Mouse (Mus musculus): Measurements from ENCODE around the gene Ercc5. TPM values are rescaled to one million over a fixed set of nuclear protein-coding genes. Genes with fewer than 3 reads are reported as not detected.

Gene Ercc5
- 18.9 and 19.2 TPM in 2 replicates for polyA plus RNA-seq (2015; fragmentation: Nextera tagmentation; extraction: Ambion mirVana)

GRCm38 (mm10) chr1:44147563-44148381 is at the start of gene Ercc5:
Gene Ercc5 (plus strand): TSS chr1:44147744.
- H3K36me3 ChIP-seq (ENCODE audit: control insufficient read depth, insufficient read depth, low read length), result peaks cover 9% of the 10 kb centered on the region; the same call in 1 of the 2 replicates
- peak within 1 kb of the TSS; percentile 63 for H3K4me3 ChIP-seq (replicated peaks; ENCODE audit: low read length)
- WGBS, result under 1% methylated on average over 66 of the region's 66 CpGs
- peak within 1 kb of the TSS; percentile 56 for H3K4me2 ChIP-seq (ENCODE audit: low read depth, low read length)
- peak within 1 kb of the TSS; percentile 76 for H3K9ac ChIP-seq (ENCODE audit: low read length)
- H3K4me1 ChIP-seq (ENCODE audit: control insufficient read depth, insufficient read depth, low read length), result peaks cover 6% of the 10 kb centered on the region; the same call in 1 of the 2 replicates
- no peaks in the 10 kb centered on the region for H3K27me3 ChIP-seq (ENCODE audit: control insufficient read depth, insufficient read depth, low read length)
- ATAC-seq (ENCODE audit: insufficient read depth, low FRiP score), result peak; percentile 96
- peak within 1 kb of the TSS; percentile 85 for H3K27ac ChIP-seq (ENCODE audit: low read length)
- no peaks in the 10 kb centered on the region for H3K9me3 ChIP-seq (replicated peaks; ENCODE audit: control insufficient read depth, low read length)

DNA sequence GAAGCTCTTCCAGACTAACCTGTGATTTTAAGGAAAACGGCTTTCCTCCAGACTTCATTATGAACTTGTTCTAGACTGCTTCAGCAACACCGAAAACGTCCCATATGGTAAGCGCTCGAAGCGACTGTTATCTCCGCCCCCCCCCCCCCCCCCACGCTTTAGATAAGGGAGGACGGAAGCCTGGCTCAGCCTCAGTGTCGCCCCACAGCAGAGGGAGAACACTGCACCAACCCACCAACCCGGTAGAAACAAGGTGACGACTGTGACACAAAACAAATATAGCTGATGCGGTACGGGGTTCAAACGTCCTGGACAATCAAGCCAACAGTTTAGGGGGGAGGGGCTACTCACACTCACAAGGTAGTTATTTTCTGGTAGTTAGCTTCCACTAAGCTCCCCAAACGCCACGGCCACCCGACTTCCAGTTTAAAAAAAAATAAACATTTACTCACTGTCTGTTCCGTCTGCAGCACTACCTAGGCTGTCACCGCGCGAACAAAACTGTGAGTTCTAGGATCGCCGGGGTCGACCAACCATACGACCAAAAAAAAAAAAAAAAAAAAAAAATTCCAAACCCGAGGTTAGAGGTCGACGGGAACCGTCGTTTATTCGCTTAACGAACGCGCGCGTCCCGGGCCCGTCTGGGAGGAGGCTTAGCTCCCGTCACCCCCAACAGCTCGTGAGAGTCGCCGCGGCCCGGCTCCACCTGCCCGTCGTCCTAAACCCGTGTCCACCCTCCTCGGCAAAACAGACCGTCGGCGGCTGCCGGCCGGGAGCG is 45.9 kb upstream of the Ercc5 start:
- Histone ChIP-seq H3K9ac (ENCODE audit: low read length) (peak overlapping the region; percentile 87), H3K4me3 (replicated peaks; ENCODE audit: low read length) (peak overlapping the region; percentile 90), H3K4me2 (ENCODE audit: low read depth, low read length) (peak overlapping the region; percentile 65), H3K9me3 (replicated peaks; ENCODE audit: control insufficient read depth, low read length) (no peaks in the 10 kb centered on the region), H3K4me1 (ENCODE audit: control insufficient read depth, insufficient read depth, low read length) (peaks cover 6% of the 10 kb centered on the region), H3K36me3 (ENCODE audit: control insufficient read depth, insufficient read depth, low read length) (0 out of 2 replicates have a peak, but pooled peaks cover 3% of the 10 kb centered on the region), H3K27me3 (ENCODE audit: control insufficient read depth, insufficient read depth, low read length) (no peaks in the 10 kb centered on the region), H3K27ac (ENCODE audit: low read length) (peak overlapping the region; percentile 93)
- under 1% methylated on average over 55 of the region's 55 CpGs for WGBS
- ATAC-seq (ENCODE audit: insufficient read depth, low FRiP score), result peak; percentile 78

- H3K36me3 ChIP-seq (ENCODE audit: control insufficient read depth, insufficient read depth, low read length), result 0 out of 2 replicates have a peak, but pooled peaks cover 3% of the 10 kb centered on the region
- H3K4me2 ChIP-seq (ENCODE audit: low read depth, low read length), result peak within 1 kb of the TSS; percentile 65
- peak within 1 kb of the TSS; percentile 90 for H3K4me3 ChIP-seq (replicated peaks; ENCODE audit: low read length)
- H3K27ac ChIP-seq (ENCODE audit: low read length), result peak within 1 kb of the TSS; percentile 93
- no peaks in the 10 kb centered on the region for H3K9me3 ChIP-seq (replicated peaks; ENCODE audit: control insufficient read depth, low read length)
- peaks cover 6% of the 10 kb centered on the region for H3K4me1 ChIP-seq (ENCODE audit: control insufficient read depth, insufficient read depth, low read length)
- no peaks in the 10 kb centered on the region for H3K27me3 ChIP-seq (ENCODE audit: control insufficient read depth, insufficient read depth, low read length)
- peak within 1 kb of the TSS; percentile 87 for H3K9ac ChIP-seq (ENCODE audit: low read length)
- WGBS, result under 1% methylated on average over 55 of the region's 55 CpGs
- peak; percentile 98 for ATAC-seq (ENCODE audit: insufficient read depth, low FRiP score)
These were observed 45.3 kb upstream of the Ercc5 start, which contains the start of gene Tex30 for GRCm38 (mm10) chr1:44102259-44102717. Gene Tex30 (minus strand): TSS chr1:44102441.

DNA sequence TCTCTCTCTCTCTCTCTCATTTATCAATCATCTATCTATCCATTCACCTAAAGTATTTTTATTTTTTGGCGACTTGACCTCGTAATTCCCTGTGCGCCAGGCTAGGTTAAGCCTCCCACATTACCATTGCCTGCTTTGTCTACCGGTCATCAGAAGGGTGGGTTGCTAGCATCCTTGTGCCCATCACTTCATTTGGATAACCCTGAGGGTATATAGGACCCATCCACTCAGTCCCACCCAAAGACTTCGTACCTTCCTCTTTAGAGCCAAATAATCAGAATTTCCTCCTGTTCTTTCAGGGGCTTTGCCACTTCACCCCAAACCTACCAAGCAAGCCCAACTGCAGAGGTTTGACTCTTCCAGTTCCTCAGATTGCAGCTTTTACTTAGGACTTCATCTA is 44.6 kb upstream of the Ercc5 start:
- 9% methylated on average over 5 of the region's 5 CpGs for WGBS
- Histone ChIP-seq H3K36me3 (ENCODE audit: control insufficient read depth, insufficient read depth, low read length) (no peaks in the 10 kb centered on the region), H3K4me2 (ENCODE audit: low read depth, low read length) (peak overlapping the region; percentile 58), H3K9me3 (replicated peaks; ENCODE audit: control insufficient read depth, low read length) (no peaks in the 10 kb centered on the region), H3K9ac (ENCODE audit: low read length) (peak overlapping the region; percentile 60), H3K4me3 (replicated peaks; ENCODE audit: low read length) (peak overlapping the region; percentile 90), H3K27ac (ENCODE audit: low read length) (no peak overlapping the region), H3K4me1 (ENCODE audit: control insufficient read depth, insufficient read depth, low read length) (peaks cover 6% of the 10 kb centered on the region), H3K27me3 (ENCODE audit: control insufficient read depth, insufficient read depth, low read length) (no peaks in the 10 kb centered on the region)
- no peak for ATAC-seq (ENCODE audit: insufficient read depth, low FRiP score)

DNA sequence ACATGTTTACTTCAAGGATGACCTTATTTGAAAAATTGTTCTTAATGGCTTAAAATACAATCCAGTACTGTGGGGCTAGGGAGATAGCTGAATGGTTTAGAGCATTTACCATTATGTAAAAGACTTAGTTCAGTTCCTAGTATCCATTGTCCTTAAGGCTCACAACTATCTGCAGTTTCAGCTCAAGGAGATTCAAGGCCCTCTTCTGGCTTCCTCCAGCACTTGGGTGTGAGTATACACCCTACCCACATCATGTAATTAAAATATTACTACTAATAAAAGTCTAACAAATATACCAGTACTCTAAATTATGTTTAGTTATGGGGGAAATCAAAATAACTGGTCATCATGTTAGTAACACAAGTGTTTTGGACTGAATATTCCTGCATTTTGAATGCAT is 30.0 kb upstream of the Ercc5 start:
- Histone ChIP-seq H3K9me3 (replicated peaks; ENCODE audit: control insufficient read depth, low read length) (no peaks in the 10 kb centered on the region), H3K27me3 (ENCODE audit: control insufficient read depth, insufficient read depth, low read length) (no peaks in the 10 kb centered on the region), H3K4me3 (replicated peaks; ENCODE audit: low read length) (no peak overlapping the region; the same call in 1 of the 2 replicates), H3K9ac (ENCODE audit: low read length) (no peak overlapping the region), H3K4me2 (ENCODE audit: low read depth, low read length) (peak overlapping the region; percentile 84), H3K36me3 (ENCODE audit: control insufficient read depth, insufficient read depth, low read length) (peaks cover 14% of the 10 kb centered on the region; the same call in 1 of the 2 replicates), H3K4me1 (ENCODE audit: control insufficient read depth, insufficient read depth, low read length) (peaks cover 6% of the 10 kb centered on the region), H3K27ac (ENCODE audit: low read length) (no peak overlapping the region)
- no peak for ATAC-seq (ENCODE audit: insufficient read depth, low FRiP score)

GRCm38 (mm10) chr1:44118239-44119054 is 29.1 kb upstream of the Ercc5 start, which contains the start of the genes Kdelc1 and Bivm:
Gene Kdelc1 (minus strand): TSS chr1:44118808.
Gene Bivm (plus strand): TSS chr1:44118957.
- Histone ChIP-seq H3K4me3 (replicated peaks; ENCODE audit: low read length) (peak within 1 kb of the TSS; percentile 85), H3K36me3 (ENCODE audit: control insufficient read depth, insufficient read depth, low read length) (peaks cover 8% of the 10 kb centered on the region; the same call in 1 of the 2 replicates), H3K9ac (ENCODE audit: low read length) (peak within 1 kb of the TSS; percentile 90), H3K4me1 (ENCODE audit: control insufficient read depth, insufficient read depth, low read length) (peaks cover 6% of the 10 kb centered on the region), H3K4me2 (ENCODE audit: low read depth, low read length) (peak within 1 kb of the TSS; percentile 84), H3K27ac (ENCODE audit: low read length) (peak within 1 kb of the TSS; percentile 98), H3K9me3 (replicated peaks; ENCODE audit: control insufficient read depth, low read length) (no peaks in the 10 kb centered on the region), H3K27me3 (ENCODE audit: control insufficient read depth, insufficient read depth, low read length) (no peaks in the 10 kb centered on the region)
- ATAC-seq (ENCODE audit: insufficient read depth, low FRiP score), result peak; percentile 97
- under 1% methylated on average over 39 of the region's 39 CpGs for WGBS

GRCm38 (mm10) chr1:44119201-44120073 is 28.1 kb upstream of the Ercc5 start:
- Histone ChIP-seq H3K27ac (ENCODE audit: low read length) (peak overlapping the region; percentile 98), H3K4me1 (ENCODE audit: control insufficient read depth, insufficient read depth, low read length) (peaks cover 6% of the 10 kb centered on the region), H3K9ac (ENCODE audit: low read length) (peak overlapping the region; percentile 90), H3K36me3 (ENCODE audit: control insufficient read depth, insufficient read depth, low read length) (peaks cover 5% of the 10 kb centered on the region; the same call in 1 of the 2 replicates), H3K9me3 (replicated peaks; ENCODE audit: control insufficient read depth, low read length) (no peaks in the 10 kb centered on the region), H3K27me3 (ENCODE audit: control insufficient read depth, insufficient read depth, low read length) (no peaks in the 10 kb centered on the region), H3K4me2 (ENCODE audit: low read depth, low read length) (peak overlapping the region; percentile 84), H3K4me3 (replicated peaks; ENCODE audit: low read length) (peak overlapping the region; percentile 85)
- 0% methylated on average over 42 of the region's 43 CpGs for WGBS
- ATAC-seq (ENCODE audit: insufficient read depth, low FRiP score), result peak; percentile 90

GRCm38 (mm10) chr1:44120074-44120406 is 27.5 kb upstream of the Ercc5 start:
- no peaks in the 10 kb centered on the region for H3K27me3 ChIP-seq (ENCODE audit: control insufficient read depth, insufficient read depth, low read length)
- H3K4me2 ChIP-seq (ENCODE audit: low read depth, low read length), result peak overlapping the region; percentile 84
- 7% methylated on average over 6 of the region's 6 CpGs for WGBS
- no peaks in the 10 kb centered on the region for H3K9me3 ChIP-seq (replicated peaks; ENCODE audit: control insufficient read depth, low read length)
- peaks cover 6% of the 10 kb centered on the region for H3K4me1 ChIP-seq (ENCODE audit: control insufficient read depth, insufficient read depth, low read length)
- peak overlapping the region; percentile 85 for H3K4me3 ChIP-seq (replicated peaks; ENCODE audit: low read length)
- ATAC-seq (ENCODE audit: insufficient read depth, low FRiP score), result peak; percentile 12; the same call in 1 of the 2 replicates
- H3K36me3 ChIP-seq (ENCODE audit: control insufficient read depth, insufficient read depth, low read length), result peaks cover 5% of the 10 kb centered on the region; the same call in 1 of the 2 replicates
- peak overlapping the region; percentile 90 for H3K9ac ChIP-seq (ENCODE audit: low read length)
- peak overlapping the region; percentile 98 for H3K27ac ChIP-seq (ENCODE audit: low read length)

All from stomach, embryonic 16.5 days (tissue).